Mouse (Mus musculus): ENCODE data around the gene 3300002I08Rik.
A peak's percentile ranks its signal among the peaks of the same experiment; 100 is the strongest.
"Not testable (repeated sequence)": the region's sequence is repeated elsewhere in the genome, so short reads cannot be mapped to it uniquely, and the experiment has no call there.

3300002I08Rik gene

GRCm38 (mm10) chr2:150362113-150362877 is at the start of gene 3300002I08Rik:
3300002I08Rik (minus strand) TSS chr2:150362765.
- DNase-seq (ENCODE audit: low read depth, low spot score): peak; percentile 95

- peak; percentile 66 for DNase-seq (ENCODE audit: low read depth, low spot score)
Observed at GRCm38 (mm10) chr2:150412146-150412545, 49.6 kb upstream of the 3300002I08Rik start.

- DNase-seq (ENCODE audit: low read depth, low spot score): no peak
Observed at GRCm38 (mm10) chr2:150390198-150390597, 27.6 kb upstream of the 3300002I08Rik start.

- peak; percentile 6 for DNase-seq (ENCODE audit: low read depth, low spot score)
Observed at GRCm38 (mm10) chr2:150385553-150386106, 23.1 kb upstream of the 3300002I08Rik start.

GRCm38 (mm10) chr2:150362878-150363229 is 289 bp upstream of the 3300002I08Rik start:
- no peak for DNase-seq (ENCODE audit: low read depth, low spot score)

GRCm38 (mm10) chr2:150357136-150357535 is 5.4 kb downstream of the 3300002I08Rik start:
- not testable (repeated sequence) for DNase-seq (ENCODE audit: low read depth, low spot score)

- no peak for DNase-seq (ENCODE audit: low read depth, low spot score)
Observed at GRCm38 (mm10) chr2:150323402-150323801, 39.2 kb downstream of the 3300002I08Rik start, which contains the start of gene Gm10130. Gm10130 (plus strand) TSS chr2:150323702.

GRCm38 (mm10) chr2:150318973-150319372 is 43.6 kb downstream of the 3300002I08Rik start:
- no peak for DNase-seq (ENCODE audit: low read depth, low spot score)

- DNase-seq (ENCODE audit: low read depth, low spot score): no peak
Observed at GRCm38 (mm10) chr2:150316140-150316539, 46.4 kb downstream of the 3300002I08Rik start.

- DNase-seq (ENCODE audit: low read depth, low spot score): peak; percentile 98
Observed at GRCm38 (mm10) chr2:150310952-150311884, 51.3 kb downstream of the 3300002I08Rik start.

GRCm38 (mm10) chr2:150307183-150307773 is 55.3 kb downstream of the 3300002I08Rik start:
- DNase-seq (ENCODE audit: low read depth, low spot score): no peak

- DNase-seq (ENCODE audit: low read depth, low spot score): no peak
Observed at GRCm38 (mm10) chr2:150299096-150299495, 63.5 kb downstream of the 3300002I08Rik start.

GRCm38 (mm10) chr2:150293669-150294068 is 68.9 kb downstream of the 3300002I08Rik start:
- no peak for DNase-seq (ENCODE audit: low read depth, low spot score)

Measured in R1 (cell line).